Mouse (Mus musculus) ovary, adult 18-20 months (tissue): ENCODE results near the gene Ndrg4.
A peak's percentile ranks its signal among the peaks of the same experiment; 100 is the strongest.

Source experiments
- DNase-seq: peaks from one replicate; pipeline ENCODE4 v3.0.0; 2022; ENCODE audit warnings: low spot score, mixed read lengths

Ndrg4 gene

GRCm38 (mm10) chr8:95678024-95678611 is 1.3 kb downstream of the Ndrg4 start:
- no peak for DNase-seq

DNA sequence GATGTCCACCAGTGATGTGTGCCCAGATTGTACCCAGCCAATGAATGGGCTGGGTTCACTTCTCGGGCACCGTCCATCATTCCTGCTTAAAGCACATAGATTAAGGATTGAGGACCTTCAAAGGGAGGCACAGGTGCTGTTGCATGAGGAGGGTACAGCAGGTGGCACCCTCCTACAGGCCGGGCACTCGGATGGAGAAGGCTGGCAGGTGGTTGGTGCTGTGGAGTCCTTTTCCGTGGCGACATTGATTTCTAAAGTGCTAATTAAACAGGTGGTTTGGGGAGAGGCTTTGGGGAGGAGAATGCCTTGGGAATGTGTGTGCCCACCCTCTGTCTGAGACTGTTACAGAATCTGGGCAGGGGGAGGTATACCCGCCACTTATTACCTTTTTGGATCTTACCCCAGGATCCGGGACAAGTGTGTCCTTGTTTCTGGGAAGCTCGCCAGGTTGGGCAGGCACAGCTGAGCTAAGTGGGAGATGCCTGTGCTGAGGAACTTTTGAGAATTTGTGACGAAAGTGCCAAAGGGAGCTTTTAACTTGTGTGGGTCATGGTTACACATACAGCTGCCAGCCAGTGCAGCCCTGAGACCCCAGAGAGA is 11.4 kb downstream of the Ndrg4 start:
- no peak for DNase-seq

GRCm38 (mm10) chr8:95690929-95691541 is 14.3 kb downstream of the Ndrg4 start:
- DNase-seq: no peak

- DNase-seq: no peak
Measured at GRCm38 (mm10) chr8:95694631-95695030, 17.9 kb downstream of the Ndrg4 start.

GRCm38 (mm10) chr8:95696661-95697060 is 19.9 kb downstream of the Ndrg4 start:
- no peak for DNase-seq

- DNase-seq: peak; percentile 45
Measured at GRCm38 (mm10) chr8:95697128-95697527, 20.3 kb downstream of the Ndrg4 start.

DNA sequence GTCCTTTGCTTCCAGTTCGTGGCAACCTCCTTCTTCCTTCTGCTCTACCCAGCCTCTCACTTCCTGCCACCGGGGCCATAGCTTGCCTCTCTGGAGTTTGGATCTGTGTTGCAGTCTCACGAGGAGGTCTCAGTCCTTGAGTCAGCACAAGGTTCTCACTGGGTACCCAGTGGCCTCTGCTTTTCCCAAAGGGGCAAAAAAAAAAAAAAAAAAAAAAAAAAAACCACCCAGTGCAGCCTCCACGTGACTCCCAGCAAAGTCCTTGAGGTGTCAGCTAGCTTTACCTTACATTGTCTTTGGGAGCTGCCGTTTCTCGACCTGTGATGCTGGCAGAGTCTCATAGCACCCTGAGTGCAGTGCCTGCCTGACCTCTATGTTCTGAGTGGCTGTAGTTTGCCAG is 21.4 kb downstream of the Ndrg4 start:
- DNase-seq: no peak

GRCm38 (mm10) chr8:95700282-95700681 is 23.5 kb downstream of the Ndrg4 start:
- no peak for DNase-seq

DNA sequence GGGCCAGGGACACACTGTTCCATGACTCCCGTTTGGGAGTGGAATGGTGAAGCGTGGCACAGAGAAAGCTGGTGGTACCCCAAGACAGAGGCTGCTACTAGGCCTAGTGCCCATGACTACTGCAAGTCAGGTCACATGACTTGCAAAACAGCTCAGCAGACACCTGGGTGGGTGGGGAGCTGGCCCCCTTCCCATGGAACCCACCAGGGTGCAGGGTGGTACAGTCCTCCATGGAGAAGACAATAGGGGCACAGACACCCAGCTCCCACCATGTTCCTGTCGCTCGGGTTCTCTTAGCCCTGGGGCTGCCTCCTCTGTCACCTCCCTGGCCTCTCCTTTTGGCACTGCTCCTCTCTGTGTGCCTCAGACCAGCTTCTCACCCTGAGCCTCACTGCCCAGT is 25.0 kb downstream of the Ndrg4 start:
- DNase-seq: no peak

- peak; percentile 75 for DNase-seq
Measured at GRCm38 (mm10) chr8:95702480-95703446, 26.0 kb downstream of the Ndrg4 start.

DNA sequence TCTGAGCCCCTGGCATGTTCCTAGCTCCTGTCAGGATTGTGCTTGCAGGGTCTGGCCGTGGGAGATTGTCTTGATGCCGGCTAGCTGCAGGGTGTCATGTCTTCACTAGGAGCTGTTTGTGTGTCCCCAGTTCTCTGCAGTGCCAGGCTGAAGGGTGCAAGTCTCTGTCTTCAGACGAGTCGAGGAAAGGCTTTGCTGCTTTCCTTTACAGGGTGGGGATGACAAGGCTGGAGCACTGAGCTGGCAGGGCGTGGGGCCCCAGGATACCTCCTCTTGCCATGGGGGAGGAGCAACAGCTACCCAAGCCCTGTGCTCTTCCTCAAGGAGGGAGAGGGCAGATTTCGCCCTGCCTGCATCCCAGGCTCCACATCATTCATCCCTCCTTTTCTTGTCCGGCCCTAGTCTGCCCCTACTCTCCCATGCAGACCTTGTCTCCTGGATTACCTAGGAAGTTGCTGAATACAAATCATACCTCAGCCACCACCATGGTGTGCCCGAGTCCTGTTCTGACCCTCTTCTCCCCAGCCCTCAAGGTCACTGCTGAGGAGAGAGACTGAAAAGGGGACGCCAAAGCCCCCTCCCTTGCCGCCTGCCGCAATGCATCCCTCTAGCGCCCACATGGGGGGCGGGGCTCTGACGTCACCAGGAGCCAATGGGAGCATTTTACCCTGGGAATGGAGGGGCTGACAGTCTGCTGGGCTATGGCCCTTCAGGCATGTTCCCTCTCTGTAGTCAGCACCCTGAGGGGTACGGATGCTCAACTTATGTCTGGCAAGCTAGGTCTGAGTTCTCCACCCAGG is 26.9 kb downstream of the Ndrg4 start:
- DNase-seq: no peak

- no peak for DNase-seq
Measured at GRCm38 (mm10) chr8:95704538-95704937, 27.8 kb downstream of the Ndrg4 start.

GRCm38 (mm10) chr8:95709579-95709978 is 32.8 kb downstream of the Ndrg4 start:
- DNase-seq: no peak

DNA sequence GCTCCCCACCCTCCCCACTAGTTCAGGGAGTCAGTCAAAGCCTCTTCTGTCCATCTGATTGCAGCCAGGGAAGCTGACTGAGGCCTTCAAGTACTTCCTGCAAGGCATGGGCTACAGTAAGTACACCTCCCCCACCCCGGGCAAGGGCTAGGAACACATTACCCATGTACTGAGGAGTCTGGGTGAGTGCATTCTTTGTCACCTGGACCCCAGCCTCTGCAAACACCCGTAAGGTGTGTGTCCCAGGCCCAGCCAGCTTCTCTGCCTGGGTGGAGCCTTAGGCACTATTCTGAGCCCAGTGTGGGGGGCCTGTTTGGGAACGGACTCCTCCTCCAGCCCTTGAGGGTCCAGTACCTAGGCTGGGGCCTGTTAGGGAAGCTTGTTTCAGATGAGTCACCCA is 34.2 kb downstream of the Ndrg4 start:
- no peak for DNase-seq

- no peak for DNase-seq
Measured at GRCm38 (mm10) chr8:95712395-95712794, 35.6 kb downstream of the Ndrg4 start.

DNA sequence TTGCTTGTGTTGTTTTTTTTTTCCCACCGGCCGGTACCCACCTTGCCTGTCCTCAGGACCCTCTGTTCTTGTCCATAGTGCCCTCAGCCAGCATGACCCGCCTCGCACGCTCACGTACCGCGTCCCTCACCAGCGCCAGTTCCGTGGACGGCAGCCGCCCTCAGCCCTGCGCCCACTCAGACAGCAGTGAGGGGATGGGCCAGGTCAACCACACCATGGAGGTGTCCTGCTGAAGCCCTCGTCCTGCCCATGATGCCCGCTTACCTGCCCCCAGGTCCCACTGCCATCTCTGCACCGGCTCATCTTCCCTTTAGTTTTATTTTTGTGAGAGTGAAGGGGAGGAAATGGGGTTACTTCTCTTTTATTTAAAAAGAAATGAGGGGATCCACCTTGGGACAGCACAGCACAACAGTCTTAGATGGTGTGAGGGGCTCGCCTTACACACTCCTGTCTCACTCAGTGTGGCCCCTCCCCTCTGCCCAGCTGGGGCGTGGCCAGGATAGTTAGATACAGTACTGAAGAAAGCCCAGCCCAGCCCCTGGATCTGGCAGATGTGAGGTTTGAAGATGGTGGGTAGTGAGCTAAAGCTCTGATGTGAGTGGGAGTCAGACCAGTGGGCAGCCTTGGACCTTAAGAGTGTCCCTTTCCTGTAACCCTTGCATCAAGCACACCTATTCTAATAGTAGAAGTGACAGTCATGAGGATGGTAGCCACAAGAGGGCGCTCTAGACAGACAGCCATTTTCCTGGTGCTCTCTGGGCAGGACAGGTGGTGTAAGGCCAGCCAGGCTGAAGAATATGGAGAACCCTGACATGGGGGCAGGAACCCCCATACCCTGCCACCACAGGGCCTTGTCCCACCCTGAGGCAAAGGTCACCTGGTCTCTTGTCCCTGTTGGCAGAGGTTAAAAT is 36.6 kb downstream of the Ndrg4 start:
- DNase-seq: no peak

DNA sequence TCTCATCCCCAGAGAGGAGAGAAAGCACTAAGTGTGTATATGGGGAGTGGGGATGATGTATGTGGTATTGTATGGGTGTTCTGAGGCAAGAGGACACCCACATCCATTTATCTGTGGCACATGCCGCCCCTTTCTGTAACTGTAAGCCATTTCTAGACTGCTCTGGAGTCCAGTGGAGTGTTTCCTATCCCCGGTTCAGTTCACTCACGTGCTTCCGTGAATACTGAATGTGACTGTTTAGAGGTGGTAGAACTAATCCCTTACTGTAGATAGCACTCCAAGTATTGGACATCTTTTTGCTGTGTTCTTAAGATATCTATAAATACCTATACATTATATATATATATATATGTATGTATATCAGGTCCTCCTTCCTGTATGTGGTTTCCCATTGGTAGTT is 37.6 kb downstream of the Ndrg4 start:
- no peak for DNase-seq

- DNase-seq: no peak
Measured at GRCm38 (mm10) chr8:95714837-95715413, 38.1 kb downstream of the Ndrg4 start.

DNA sequence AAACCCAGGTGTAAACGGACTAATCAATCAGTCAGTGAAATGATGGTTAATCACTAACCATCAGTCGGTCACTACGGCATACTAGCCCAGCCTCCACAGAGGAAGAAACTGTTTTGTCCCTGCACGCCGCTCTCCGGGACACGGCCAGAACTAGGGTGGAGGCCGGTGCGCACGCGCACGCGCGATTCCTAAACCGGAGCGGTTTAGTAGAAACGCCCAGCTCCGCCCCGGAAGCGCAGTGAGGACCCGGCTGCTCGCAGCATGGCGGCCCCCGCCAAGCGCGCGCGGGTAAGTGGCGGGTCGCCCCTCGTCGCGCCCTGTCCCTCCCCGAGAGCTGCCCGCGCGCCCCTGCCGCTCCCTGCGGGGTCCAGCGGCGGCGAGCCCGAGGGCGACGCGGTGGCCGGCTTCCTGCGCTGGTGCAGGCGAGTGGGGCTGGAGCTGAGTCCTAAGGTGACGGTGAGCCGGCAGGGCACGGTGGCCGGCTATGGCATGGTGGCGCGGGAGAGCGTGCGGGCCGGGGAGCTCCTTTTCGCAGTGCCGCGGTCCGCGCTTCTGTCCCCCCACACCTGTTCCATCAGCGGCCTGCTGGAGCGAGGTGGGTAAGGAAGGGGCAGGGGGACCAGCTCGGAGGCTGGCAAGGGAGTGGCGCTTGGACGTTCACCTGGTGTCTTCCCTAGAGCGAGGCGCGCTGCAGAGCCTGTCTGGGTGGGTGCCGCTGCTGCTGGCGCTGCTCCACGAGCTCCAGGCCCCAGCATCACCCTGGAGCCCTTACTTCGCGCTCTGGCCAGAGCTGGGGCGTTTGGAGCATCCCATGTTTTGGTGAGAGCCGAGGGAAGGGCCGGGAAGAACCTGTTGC is 39.1 kb downstream of the Ndrg4 start, which contains the start of gene Setd6:
Gene Setd6, plus strand, starts transcription at position 206 of the 856 bp plus-strand sequence.
- peak; percentile 77 for DNase-seq
